Mouse (Mus musculus) T-helper 1 cell (primary cell): ENCODE data around the gene Stx8.

ENCODE experiments used
- in situ Hi-C: fragments of 300-600 bp; cut with MboI, MseI; formaldehyde crosslinking; loops from one replicate; pipeline ENCODE4 v1.15.1; 2025; ENCODE audit warnings: high pct_unique_total_duplicates

The Stx8 gene

GRCm38 (mm10) chr11:68226654-68227057, 260.7 kb downstream of the Stx8 start:
- in situ Hi-C loops: no loop called here

- in situ Hi-C loops: no loop called here
Observed at GRCm38 (mm10) chr11:68227837-68228236, 261.8 kb downstream of the Stx8 start.

DNA sequence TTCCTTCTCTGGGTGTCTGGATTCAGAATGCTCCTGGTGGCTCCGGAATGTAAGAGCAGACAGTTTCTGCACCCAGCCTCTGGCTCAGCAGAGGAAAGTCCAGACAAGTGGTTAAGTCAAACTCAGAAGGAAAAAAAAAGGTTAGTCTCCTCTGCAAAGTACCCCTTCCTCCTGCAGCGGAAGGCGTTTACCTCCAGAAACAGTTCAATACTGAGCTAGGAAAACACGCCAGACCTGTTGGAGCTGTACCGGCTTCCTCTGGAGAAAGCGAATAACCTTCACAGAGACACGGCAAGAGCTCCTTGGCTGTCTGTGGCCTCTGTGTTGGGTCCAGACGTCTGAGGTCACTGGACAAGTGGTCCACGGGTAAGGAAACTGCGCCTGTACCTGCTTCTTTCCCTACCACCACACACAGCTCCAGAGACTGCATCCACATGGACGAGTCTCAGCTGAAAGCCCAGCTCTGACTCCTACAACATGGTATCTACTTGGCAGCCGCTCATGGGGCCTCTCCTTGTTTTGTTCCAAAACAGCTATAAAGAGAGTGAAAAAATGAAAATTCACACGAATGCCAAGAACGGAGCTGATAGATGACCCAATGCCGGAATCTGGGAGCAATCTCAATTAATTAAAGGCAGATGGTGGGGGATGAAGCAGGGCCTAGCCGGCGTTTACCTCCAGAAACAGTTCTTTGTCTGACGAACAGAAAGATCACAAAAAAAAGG, 263.1 kb downstream of the Stx8 start:
- in situ Hi-C loops: no loop called here

- in situ Hi-C loops: no loop called here
Observed at GRCm38 (mm10) chr11:68231558-68231957, 265.6 kb downstream of the Stx8 start.

DNA sequence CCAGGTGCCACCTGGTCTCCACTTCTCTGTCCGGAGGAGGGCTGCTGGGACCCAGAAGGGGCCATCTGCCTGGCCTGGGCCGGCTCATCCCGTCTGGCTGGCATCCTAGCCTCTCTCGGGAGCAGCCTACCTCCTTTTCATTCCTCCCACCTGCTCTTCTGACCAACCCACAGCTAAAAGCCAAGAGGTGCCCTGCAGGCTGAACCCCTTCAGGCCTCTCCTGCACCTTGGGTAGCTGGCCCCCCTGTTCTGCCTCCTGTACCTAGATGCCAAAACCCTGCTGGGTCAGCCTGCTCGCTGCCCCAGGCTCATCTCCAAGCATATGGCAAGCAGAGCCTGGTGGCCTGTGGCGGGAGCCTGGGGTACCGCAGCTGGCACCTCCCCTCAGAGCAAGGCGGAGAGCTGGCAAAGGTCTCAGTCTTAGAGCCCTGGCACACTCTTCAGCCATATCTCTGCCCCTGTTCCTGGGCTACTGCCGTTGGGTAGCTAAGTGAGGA, 267.5 kb downstream of the Stx8 start:
- in situ Hi-C loops: no loop called here

- in situ Hi-C loops: no loop called here
Observed at GRCm38 (mm10) chr11:68239756-68240155, 273.8 kb downstream of the Stx8 start.

- in situ Hi-C loops: no loop called here
Observed at GRCm38 (mm10) chr11:68244254-68244991, 278.4 kb downstream of the Stx8 start.

DNA sequence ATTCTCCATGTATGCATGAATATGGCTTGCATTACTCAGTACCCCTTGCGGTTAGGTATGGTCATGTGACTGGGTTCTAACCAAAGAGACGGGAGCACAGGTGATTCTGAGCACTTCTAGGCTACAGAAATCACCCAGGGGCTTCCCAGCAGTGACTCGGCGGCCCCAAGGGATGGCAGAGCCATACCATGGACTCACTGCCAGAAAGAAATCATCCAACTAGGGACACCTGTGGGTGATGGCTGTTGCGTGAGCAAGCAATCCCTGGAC, 278.9 kb downstream of the Stx8 start:
- in situ Hi-C loops: no loop called here

DNA sequence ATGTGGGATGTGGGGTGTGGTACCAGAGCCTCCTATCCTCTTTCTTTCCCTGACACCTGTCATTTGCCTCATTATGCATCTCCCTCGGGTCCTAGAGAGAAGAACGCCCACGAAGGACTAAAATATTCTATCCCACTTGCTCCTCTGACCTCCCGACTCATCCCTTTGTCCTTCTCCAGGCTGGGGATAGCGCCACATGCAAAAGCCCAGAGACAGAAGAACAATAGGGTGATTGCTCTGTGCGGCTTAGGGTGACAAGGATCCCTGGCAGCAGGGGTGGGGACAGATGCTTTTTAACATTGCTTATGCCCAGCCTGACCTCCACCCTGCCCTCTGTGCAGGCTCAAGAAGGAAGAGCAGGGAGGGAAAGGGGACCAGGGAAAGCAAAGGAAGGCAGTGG, 281.9 kb downstream of the Stx8 start:
- in situ Hi-C loops: no loop called here

- in situ Hi-C loops: no loop called here
Observed at GRCm38 (mm10) chr11:68250106-68250505, 284.1 kb downstream of the Stx8 start.

GRCm38 (mm10) chr11:68253531-68253930, 287.5 kb downstream of the Stx8 start:
- in situ Hi-C loops: no loop called here
